Mouse (Mus musculus) adrenal gland, postnatal 4 days (tissue): ENCODE measurements around the gene Rabgap1. TPM values are rescaled to one million over a fixed set of nuclear protein-coding genes. Genes with fewer than 3 reads are reported as not detected.
"Not testable (repeated sequence)": the region's sequence is repeated elsewhere in the genome, so short reads cannot be mapped to it uniquely, and the experiment has no call there.

ENCODE experiments used
- DNase-seq, 2 experiments: peaks; one replicate each; pipeline ENCODE4 v3.0.0; 2021 to 2022; ENCODE audit warnings: low spot score in 2 of 2, mixed read lengths in 2 of 2
- long read RNA-seq, 2 experiments: library from polyadenylated mRNA; stranded (forward); transcript quantifications; one replicate each; pipeline ENCODE4 v2.0.0; 2021
- total RNA-seq, 2 experiments: library from RNA; stranded (reverse); gene quantifications; 2 replicates each; pipeline ENCODE4 v1.2.3; 2021

Gene Rabgap1
- total RNA-seq, result 10 to 100 TPM; 71.1 TPM
- long read RNA-seq, experiment 1, full-length matches to known transcripts, result 17 of 28 reads
- long read RNA-seq, experiment 1, partial matches to known transcripts, result 6 of 28 reads
- long read RNA-seq, experiment 1, other reads (novel, unspliced or antisense), result 5 of 28 reads
- long read RNA-seq, experiment 2, full-length matches to known transcripts, result 28 of 56 reads
- long read RNA-seq, experiment 2, partial matches to known transcripts, result 15 of 56 reads
- long read RNA-seq, experiment 2, other reads (novel, unspliced or antisense), result 13 of 56 reads

DNA sequence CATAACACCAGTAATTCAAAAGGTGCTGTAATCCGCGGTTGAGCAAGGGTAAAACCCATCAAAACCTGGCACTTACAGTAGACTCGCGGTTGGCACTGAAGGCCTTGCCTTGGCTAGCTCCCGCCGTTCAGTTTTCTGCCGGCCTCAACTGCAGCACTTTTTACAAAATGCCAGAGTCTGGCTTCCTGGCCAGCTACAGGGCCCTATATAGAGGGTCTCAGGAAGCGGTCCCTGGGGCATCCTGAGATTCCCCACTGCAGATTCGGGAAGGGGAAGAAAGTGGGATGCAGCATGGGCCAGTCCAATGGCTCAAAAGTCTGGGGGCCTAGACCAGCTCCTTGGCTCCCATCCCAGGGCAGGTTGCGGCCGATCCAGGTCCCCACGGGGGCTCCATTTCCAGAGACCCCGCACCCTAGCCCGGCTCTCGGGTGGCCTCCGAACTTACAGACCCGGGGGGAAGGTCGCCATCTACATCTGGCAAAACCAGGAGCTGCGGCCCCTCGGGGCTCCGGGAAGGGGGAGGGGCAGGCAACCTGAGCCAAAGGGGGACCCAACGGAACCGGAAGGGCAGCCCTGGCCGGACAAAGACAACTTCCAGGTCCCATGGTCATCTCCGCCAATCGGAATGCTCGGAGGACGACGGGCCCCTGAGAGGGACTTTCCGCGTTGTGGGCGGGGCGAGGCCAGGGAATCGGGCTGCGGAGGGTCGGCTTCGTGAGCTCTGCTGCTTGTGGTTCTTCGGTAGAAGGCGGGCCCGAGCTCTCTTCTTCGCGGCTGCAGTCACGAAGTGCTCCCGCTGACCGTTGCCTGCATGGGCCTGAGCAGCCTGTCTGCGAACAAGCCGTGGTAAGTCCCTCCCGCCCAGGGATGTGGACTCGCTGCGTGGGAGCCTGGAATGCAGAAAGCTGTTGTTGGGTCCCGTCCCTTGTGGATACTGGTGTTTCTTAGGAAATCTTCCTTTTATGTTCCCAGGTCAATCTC, at the start of gene Rabgap1, which contains the start of the genes Zbtb26 and Zbtb6:
Gene Rabgap1 (plus strand): TSS at position 669 of the 981 bp plus-strand sequence.
Gene Zbtb26 (minus strand): TSS at position 525 of the 981 bp plus-strand sequence.
Gene Zbtb6 (minus strand): TSS at position 561 of the 981 bp plus-strand sequence.
- DNase-seq, result peak; percentile 93 to 97

DNA sequence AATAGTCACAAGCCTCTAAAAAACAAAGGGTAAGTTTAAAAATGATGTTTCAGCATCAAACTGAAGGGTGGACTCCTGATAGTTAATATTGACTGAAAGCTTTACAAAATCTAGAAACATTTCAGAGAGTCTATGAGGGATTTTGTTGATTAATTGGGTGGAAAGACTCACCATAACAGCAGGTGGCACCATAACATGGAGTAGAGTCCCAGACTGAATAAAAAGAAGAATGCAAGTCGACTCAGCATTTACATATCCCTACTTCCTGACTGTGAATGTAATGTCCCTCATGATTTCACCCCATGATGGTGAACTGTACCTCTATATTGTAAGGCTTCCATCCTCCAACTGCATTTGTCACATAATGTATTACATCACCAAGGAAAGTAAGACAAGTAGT, 47.5 kb upstream of the Rabgap1 start:
- DNase-seq, result no peak

DNA sequence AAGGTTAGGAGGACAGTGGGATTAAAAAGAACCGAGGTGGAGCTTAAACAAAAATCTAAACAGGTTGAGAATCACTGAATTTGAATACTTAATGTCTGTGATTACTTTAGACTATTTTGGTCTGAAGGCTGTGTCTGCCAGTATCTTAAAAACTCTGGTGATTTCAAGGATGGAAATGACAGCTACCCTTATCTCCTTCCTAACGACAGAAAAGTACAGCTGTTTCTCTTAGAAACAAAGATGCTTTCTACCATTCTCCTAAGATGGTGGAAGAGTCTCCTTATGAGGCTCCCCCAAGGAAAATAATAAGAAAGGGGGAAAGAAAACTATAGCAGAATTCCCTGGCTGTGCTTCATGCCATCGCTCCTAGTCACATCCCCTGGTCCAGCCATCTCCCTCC, 21.2 kb upstream of the Rabgap1 start:
- DNase-seq, result no peak

DNA sequence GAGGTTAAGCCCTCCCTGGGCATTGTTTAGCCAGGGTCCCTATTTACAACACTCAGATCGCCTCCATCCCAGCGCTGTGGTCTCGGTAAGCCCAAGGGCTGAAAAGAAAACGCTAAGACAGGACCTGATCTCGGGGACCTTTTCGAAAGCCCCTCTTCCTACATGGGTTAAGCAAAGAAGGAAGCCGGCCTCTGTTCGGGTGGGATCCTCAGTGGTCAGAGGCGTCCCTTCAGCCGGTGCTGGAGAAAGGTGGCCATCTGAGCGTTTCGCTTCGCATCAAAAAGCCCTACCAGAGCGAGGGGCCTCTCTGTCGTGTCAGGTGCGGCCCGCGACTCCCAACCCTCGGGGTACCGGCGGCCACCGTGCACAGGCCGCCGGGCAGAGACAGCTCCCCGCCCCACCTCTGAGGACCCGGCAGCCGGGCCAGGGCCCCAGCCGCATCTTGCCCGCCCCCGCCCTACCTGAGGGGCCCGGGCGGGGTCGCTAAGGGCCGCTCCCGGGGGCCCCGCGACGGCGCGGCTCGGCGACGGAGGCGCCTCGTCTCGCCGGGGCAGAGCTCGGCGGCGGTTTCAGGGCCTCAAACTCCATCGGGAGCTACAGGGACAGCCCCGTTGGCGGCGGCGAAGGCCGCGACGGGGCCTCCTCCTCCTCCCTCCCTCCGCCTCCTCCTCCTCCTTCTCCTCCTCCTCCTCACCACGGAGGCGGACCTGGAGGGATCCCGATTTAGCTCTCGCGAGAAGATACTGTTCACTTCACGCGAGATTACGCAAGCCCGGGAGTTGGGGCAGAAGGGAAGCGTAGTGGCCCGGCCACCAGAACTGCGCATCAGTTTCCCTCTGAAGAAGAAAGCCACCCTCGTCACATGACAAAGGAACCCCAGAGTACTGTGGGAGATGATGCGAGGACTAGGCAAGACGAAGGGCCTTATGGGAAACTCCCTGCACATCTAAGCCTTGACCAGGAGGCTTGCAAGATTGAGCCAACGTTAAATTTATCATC, 20.5 kb upstream of the Rabgap1 start, which contains the start of gene Rc3h2:
Gene Rc3h2 (minus strand): TSS at position 598 of the 999 bp plus-strand sequence.
- DNase-seq, result peak; percentile 73 to 87

DNA sequence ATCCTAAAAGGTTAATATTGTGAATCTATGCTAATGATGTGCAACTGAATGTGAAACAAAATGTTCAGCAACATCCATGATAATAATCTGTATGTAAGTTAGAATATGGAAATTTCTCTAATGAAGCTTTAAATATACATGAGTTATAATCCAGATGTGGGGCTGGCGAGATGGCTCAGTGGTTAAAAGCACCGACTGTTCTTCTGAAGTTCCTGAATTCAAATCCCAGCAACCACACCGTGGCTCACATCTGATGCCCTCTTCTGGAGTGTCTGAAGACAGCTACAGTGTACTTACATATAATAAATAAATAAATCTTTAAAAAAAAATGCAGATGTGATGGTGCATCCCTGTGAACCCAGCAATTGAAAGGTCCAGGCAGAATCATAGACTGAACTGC, 19.4 kb upstream of the Rabgap1 start:
- DNase-seq, result no peak

DNA sequence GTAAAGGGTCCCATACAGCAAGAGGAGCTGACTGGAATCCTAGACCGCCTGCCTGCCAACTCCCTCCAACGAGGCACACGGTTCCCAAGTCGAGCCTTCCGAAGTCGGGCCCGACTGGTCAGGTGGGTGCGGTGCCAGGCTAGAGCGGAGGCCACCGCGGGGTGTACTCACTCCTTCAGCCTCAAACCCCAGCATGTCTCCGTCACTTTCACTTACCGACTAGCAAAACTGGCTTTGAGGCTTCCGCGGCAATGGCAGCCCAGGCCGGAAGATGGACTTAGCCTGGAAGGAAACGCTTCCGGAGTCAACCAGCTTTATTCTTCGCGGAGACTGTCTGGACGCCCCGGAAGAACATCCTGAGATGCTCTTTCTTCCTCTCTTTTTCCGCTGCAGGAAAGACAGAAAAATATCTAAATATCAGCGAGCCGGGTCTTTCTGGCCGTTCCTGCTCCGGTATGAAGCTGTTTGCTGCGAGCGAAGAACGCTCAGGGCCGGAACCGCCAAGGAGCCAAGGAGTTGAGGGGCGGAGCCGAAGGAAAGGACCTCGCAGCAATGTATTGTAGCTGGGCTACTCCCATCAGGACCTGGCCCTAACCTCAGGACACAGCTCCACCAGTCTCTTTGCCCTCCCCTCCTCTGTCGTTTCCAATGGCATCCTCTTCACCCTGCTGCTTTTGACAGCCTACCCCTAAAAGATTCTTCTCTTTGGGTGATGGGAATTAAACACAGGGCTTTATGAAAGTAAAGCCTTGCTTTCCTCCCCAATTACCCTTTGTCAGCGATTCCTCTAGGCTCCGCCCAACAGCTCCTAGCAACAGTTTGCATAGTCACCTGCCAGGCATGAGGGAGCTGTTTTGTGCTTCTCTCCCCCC, 12.2 kb upstream of the Rabgap1 start:
- peak; percentile 46 to 64 for DNase-seq

DNA sequence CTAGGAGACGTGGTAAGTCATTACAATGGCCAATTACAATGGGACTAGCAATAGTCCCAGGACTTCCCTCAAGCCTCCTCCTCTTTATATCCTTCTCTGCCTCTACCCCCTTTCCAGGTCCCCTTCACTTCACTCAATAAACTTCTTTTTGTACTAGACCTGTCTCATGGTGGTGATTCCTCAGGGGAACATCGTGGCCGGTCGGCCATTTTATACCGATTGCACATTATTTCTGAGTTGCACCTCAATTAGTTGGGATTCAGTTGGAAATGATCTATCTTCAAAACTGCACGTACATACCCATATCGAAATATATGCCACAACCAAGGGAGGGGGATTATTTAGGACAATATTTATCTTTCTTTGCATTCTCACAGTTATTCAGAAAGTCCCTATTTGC, 11.5 kb upstream of the Rabgap1 start:
- no peak for DNase-seq

DNA sequence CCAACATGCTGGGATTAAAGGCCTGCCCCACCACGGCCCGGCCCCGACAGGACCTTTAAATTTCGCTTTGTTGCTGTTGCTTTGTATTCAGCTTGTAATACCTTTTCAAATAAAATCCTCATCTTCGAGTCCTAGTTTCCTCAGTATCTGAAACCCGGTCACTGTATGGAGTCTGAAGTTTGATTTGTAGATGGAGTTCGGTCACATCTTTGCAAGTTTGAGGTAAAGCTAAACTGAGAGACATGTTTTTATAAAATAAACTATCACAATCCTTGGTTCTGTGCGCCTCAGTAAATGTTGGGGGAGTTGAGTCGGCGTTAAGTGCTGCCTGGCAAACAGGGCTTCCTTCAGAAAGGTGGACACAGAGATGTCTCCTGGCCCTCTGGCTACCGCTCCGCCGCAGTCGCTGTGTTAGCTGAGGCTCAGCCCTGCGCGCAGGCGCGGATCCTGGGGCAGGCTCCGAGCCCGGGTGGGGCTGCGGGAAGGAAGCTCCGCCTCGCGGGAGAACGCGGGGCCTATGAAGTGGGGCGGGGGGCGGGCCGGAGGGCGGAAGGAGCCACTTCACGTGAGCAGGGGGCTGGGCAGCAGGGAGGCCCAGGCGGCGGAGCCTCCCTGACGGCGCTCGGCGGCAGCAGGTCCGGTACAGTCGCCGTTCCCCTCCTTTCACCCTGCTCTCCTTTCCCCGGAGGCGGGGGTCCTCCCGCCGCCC, 8.7 kb downstream of the Rabgap1 start:
- DNase-seq, result peak; percentile 88

DNA sequence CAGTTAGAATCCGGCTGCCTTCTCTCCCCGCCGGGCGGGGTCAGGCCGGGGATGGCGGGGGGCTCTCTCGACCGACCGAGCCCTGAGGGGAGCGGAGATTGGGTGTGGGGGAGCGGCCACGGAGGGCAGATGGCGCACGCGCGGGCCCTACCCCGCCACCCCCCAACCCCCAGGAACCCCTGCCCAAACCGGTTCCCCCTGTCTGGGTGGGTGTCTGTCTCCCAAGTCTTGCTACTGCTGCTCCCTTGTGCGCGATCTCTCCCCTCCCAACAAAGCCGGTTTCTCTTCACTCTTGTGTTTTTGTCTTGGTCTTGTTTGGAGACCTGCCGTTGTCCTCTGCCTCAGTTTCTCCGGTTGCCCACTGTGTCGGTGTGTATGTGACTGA, 9.3 kb downstream of the Rabgap1 start:
- DNase-seq, result no peak

DNA sequence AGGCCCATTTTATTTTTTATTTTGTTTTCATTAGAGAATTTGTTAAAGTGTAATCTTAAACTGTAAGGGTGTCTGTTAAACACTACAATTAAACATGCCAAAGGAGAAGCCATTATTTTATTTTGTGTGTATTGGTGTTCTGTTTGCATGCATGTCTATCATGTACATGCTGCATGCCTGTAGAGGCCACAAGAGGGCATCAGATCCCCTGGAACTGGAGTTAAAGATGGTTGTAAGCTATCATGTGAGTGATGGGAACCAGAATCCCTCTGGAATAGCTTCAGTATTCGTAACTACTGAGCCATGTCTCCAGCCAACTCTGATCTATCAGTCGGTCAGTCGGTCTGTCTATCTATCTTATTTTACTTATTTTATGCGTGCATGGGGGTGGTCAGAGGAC, 17.6 kb downstream of the Rabgap1 start:
- DNase-seq, result no peak

DNA sequence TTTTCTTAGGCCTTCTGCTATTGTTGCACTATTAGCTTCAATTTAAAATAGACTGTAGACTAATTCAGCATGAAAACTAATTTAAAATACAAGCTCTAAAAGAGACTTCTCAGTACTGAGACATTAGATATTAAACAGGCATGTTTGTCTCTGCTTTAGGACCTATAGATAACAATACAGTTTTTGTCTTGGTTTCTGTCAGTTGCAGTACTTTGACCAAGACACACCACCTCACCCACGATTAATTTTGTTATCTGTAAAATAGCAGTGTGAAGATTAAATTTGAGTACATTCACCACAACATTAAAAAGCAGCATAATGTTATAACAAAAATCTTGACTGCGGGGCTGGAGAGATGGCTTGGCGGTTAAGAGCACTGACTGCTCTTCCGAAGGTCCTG, 23.2 kb downstream of the Rabgap1 start:
- no peak for DNase-seq

DNA sequence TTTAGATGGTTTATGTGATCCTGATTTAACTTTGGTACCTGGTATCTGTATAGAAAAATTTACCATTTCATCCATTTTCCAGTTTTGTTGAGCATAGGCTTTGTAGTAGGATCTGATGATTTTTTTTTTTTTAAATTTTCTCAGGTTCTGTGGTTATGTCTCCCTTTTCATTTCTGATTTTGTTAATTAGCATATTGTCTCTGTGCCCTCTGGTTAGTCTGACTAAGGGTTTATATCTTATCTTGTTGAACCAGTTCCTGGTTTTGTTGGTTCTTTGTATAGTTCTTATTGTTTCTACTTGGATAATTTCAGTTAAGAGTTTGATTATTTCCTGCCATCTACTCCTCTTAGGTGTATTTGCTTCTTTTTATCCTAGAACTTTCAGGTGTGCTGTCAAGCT, 36.5 kb downstream of the Rabgap1 start:
- DNase-seq, result no peak

DNA sequence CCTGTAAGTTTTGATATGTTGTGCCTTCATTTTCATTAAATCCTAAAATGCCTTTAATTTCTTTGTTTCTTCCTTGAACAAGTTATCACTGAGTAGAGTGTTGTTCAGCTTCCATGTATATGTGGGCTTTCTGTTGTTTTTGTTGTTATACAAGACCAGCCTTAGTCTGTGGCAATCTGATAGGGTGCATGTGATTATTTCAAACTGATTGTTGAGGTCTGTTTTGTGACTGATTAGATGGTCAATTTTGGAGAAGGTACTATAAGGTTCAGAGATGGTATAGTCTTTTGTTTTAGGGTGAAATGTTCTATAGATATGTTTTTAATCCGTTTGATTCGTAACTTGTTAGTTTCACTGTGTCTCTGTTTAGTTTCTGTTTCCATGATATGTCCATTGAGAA, 37.0 kb downstream of the Rabgap1 start:
- no peak for DNase-seq

DNA sequence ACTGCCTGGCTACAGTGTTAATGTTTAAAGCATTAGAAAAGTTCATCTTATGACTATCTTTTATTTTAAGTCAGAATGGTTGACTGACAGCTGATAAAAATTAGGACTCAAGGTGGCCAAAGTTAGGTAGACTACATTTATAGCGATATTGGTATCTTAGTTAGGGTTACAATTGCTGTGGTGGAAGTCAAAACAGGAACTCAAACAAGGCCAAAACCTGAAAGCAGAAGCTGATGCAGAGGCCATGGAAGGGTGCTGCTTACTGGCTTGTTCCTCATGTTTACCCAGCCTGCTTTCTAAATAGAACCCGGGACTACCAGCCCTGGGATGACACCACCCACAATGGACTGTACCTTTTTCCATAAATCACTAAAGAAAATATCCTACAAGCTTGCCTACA, 41.1 kb downstream of the Rabgap1 start:
- DNase-seq, result no peak

DNA sequence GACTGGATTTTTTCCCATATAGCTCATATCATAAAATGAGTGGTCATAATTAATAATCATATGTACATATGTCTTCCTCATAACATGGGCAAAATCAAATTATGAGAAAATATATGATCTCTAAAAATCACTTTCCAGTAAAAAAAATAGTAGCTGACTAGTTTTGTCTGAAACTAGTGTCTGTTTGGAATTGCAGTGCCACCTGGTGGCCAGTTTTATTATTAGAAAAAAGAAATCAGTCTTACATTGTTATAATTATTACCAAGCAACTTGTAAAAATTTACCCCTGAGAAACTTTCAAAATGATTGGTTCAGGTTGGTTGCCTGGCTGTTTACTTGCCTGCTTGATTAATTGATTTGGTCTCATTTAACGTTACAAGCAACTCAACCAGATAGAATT, 42.3 kb downstream of the Rabgap1 start:
- DNase-seq, result no peak

DNA sequence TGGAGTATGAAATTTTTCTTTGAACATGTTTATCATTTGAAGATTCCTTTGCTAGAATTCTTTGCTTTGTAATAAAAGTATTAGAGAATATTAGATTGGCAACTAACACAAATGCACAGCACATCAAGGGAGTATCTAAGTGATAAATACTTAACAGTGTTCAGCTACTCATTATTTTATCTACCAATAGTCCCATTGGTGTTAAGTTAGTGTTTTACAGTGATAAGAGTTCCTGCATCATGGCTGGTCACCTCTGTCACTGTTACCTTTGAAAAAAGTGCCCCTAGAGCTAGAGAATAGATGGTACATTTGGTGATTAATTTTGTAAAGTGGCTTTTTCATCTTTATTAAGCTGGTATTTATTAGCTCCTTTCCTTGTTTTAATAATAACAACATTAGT, 43.3 kb downstream of the Rabgap1 start:
- no peak for DNase-seq

DNA sequence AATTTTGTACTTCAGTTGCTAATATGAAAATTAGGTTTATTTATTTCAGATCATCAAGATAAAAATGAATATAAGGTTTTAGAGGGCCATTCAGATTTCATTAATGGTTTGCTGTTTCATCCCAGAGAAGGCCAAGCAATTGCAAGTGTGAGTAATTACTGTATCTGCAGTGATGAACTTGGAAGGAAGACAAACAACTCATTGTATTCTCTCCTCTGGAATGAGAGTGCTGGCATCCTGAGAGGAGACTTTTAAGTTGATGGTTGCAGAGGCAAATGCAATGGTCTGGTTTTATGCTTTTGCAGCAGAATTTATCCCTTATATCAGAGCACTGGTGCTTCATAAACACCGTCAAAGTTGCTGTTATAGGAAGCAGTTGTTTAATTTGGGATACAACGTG, 45.9 kb downstream of the Rabgap1 start:
- DNase-seq, result no peak

DNA sequence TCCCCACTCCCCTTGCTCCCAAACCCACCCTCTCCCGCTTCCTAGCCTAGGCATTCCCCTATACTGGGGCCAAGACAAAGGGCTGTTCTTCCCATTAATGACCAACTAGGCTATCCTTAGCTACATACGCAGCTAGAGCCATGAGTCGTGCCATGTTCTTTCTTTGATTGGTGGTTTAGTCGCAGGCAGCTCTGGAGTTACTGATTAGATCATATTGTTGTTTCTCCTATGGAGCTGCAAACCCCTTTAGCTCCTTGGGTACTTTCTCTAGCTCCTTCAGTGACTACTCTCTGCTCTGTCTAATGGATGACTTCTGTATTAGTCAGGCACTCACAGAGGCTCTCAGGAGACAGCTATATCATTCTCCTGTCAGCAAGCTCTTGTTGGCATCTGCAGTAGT, 54.2 kb downstream of the Rabgap1 start:
- no peak for DNase-seq

DNA sequence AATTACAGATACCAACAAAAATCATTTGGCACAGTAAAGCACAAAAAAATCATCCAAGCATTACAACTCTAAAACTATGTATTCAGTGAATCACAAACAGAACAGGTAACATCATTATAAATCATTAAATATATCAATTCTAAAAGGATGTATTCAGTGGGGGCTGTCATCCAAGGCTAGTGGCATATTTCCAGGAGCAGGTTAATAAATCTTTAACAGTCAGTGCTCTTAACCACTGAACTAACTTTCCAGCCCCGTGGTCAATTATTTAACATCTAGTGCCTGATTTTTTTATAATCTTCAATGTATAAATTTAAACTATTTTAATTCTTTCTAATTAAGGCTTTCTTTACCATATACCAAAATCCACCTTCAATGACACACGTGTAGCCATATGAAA, 62.8 kb downstream of the Rabgap1 start:
- not testable (repeated sequence) for DNase-seq
